Mouse (Mus musculus) frontal cortex, postnatal 25 days (tissue): ENCODE measurements around the gene Olfr1260.

Experiments used
- DNase-seq, 2 experiments: peaks; one replicate each; pipeline ENCODE4 v3.0.0; 2022; ENCODE audit warnings: low spot score in 2 of 2

Gene Olfr1260

DNA sequence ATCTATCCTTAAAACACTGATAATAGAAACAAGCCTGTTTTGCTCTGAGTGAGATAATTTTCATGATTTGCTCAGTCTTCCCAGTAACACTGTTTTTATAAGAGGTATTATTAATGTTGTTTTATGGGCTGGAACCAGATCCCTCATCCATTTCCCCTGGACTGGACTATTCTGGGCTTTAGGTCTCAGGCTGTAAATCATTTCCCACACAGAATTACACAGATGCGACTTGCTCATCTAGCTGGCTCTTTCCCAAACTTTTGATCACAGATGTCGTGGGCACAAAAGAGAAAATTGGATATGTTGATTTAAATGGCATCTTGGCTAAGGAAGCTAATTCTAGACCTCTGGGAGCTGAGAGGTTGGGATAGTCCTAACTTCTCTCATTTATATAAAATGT lies at the start of gene Olfr1260:
Gene Olfr1260 (plus strand): TSS at position 157 of the 400 bp plus-strand sequence.
- DNase-seq, result no peak

DNA sequence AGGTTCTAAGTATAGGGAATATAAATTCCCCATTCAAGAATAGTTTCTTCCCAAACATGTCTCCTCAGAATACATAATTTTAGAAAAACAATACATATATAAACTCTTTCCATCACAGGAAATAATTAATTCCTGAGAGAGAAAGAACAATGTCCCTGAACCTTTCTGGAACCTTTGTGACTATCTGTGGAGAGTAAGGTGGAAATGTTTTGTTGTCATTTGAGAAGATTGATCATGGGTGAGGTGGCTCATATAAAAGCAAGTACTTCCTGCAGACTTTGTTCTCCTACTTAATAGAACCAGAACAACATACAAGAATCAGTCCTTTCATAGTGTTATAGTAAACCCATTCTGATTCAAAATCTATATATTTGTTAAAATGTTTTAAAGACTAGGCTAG lies 47.1 kb upstream of the Olfr1260 start, which contains the start of gene Olfr1258:
Gene Olfr1258 (plus strand): TSS at position 301 of the 400 bp plus-strand sequence.
- DNase-seq, result no peak

DNA sequence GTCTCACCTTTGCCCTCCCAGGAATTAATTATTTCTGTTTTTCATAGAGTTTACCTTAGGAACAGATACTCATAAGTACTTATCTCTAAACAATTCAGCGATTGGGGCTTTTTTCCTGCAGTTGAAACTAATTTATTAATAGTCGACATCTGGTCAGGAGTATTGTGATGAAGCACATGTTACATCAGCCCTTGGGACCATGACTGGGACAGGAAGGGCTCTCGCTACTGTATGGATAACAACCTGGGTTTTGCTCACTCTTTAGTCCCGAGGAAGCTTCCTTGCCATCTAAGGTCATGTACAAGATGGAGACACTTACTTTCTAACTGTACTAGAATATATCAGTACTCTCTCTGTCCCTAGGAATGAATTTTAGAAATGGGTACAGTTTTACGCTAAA lies 25.6 kb upstream of the Olfr1260 start, which contains the start of gene Olfr1259:
Gene Olfr1259 (minus strand): TSS at position 101 of the 400 bp plus-strand sequence.
- DNase-seq, result no peak

DNA sequence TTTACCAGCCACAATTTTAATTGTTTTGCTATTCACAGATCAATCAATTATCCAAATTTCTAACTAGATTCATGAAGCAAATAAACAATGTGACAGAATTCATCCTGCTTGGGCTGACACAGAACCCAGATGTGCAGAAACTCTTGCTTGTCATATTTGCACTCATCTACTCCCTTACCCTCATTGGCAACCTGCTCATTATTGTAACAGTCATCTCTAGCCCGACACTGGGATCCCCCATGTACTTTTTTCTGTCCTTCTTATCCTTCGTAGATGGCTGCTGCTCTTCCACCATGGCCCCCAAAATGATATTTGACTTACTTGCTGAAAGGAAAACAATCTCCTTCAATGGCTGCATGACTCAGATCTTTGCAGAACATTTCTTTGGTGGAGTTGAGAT lies 3.6 kb downstream of the Olfr1260 start:
- DNase-seq, result no peak

DNA sequence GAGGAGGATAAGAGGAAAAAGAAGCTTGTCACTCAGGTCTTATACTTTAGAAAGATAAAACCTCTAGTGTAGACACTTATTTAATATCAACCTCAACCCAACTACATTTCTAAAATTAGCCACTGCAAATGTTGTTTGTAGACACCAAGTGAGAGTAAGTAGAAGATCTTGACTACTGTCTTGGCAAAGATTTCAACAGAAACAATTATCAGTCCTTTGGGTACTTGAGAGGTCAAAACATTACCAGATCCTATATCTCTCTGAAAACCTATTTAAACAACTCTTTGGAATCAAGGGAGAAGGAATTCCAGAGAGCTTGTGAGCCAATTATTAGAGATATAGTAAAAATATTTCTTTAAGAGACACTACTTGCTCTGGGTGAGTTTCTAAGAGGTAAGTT lies 16.8 kb downstream of the Olfr1260 start, which contains the start of gene Olfr1261:
Gene Olfr1261 (plus strand): TSS at position 301 of the 400 bp plus-strand sequence.
- no peak for DNase-seq

DNA sequence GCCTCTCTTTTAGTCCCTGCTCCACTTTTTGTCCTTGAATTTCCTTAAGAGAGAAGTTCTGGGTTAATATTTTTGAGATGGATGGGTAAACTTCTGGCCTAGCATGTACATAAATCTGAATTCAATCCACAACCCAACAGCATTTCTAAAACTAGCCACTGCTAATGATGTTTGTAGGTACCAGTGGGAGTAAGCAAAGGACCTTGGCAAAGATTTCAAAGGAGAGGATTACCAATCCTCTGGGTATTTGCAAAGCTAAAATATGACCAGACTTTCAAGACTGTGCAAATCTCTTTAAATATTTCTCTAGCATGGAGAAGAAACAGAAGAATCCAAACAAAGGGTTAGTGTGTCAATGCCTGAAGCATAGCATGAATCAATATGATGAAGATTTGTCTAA lies 25.7 kb downstream of the Olfr1260 start, which contains the start of gene Olfr1262:
Gene Olfr1262 (plus strand): TSS at position 301 of the 400 bp plus-strand sequence.
- DNase-seq, result no peak

DNA sequence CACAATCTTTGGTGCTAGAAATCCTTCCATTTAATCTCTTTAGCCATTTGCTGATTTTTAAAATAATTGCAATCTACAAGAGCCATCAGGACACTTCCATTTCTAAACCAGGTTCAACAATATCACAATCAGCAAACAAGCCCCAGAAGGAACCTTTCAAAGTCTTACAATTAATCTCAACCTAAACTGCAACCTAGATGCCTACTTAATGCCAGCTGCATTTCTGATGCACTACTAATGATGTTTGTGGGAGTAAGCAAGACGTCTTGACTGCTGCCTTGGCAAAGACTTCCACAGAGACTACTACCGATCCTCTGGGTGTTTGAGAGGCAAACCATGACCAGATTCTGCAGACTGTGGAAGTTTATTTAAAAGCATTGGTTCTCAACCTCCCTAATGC lies 37.7 kb downstream of the Olfr1260 start, which contains the start of gene Olfr1263:
Gene Olfr1263 (plus strand): TSS at position 301 of the 400 bp plus-strand sequence.
- no peak for DNase-seq

DNA sequence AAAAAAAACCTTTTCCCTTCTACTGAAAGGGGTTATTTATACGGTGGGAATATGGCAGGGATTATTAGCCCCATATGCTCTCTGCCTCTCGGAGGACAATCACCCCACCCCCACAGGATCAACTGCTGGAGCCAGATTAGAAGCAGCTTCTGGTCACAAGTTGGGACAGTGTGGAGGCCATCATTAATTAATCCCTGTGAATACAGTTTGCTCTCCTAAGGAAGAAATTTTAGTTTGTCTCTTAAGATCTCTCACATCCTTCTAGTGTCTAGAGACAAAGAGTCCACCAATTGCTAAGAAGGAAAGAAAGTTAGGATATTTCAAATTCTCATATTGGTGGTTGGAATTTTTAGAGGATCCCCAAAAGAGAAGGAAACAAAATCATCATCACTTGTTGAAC lies 51.3 kb downstream of the Olfr1260 start, which contains the start of gene Olfr1264:
Gene Olfr1264 (minus strand): TSS at position 101 of the 400 bp plus-strand sequence.
- no peak for DNase-seq
